Mouse (Mus musculus): ENCODE measurements around the gene Hormad2.

- TF ChIP-seq CTCF (IDR thresholded peaks at IDR 0.05; ENCODE audit: borderline replicate concordance, insufficient read depth, low read length) (no peak), POLR2A (IDR thresholded peaks at IDR 0.05; ENCODE audit: low read depth, low read length) (no peak)
These were observed 141.0 kb downstream of the Hormad2 start for GRCm38 (mm10) chr11:4299735-4300474.

All from embryonic fibroblast, embryonic 13.5 days (primary cell).